25 mouse cellular contexts compared by ENCODE assay signal in the genomic region with DNA sequence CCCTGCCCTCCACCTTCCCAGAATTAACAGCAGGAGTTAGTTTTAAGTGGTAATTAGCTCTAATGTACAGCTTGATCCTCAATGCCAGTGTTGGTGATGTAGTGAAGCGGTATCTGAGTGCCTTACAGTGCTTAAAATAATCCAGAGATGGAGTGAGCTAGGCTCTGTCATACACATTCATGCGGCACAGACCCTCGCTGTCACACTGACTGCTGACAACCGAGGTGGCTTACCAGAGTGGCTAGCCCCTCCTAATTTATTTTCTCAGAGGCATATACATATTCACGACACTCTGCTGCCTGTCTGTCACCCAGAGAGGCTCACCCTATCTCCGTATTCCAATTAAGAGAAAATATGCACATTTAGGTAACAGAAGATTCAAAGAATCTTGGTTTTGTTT.
DNase-seq lines count a peak whose midpoint lies in the region; ATAC-seq and TF ChIP-seq lines count a peak whose summit lies in the region.
"Had no signal": no experiment of that assay in that cellular context is flagged by ENCODE, and none has a peak within 500 bp of the region (broad histone marks: within the 10 kb centered on the region; RNA-seq: fewer than 3 reads in every experiment).

No protein-coding gene starts in this region.

- no peaks in the 10 kb centered on the region for H3K9me3 ChIP-seq in hindbrain, embryonic 12.5 days (replicated peaks)
- H3K9me3 ChIP-seq in hindbrain, embryonic 14.5 days (ENCODE audit: control insufficient read depth, low read length), result no peaks in the 10 kb centered on the region
- no peaks in the 10 kb centered on the region for H3K9me3 ChIP-seq in midbrain, embryonic 13.5 days
- H3K9me3 ChIP-seq in lung, postnatal 0 days (ENCODE audit: low read length), result no peaks in the 10 kb centered on the region
- H3K9me3 ChIP-seq: neural tube, embryonic 13.5 days; stomach, embryonic 15.5 days had no signal

- no peaks in the 10 kb centered on the region for H3K36me3 ChIP-seq in hindbrain, embryonic 12.5 days
- no peaks in the 10 kb centered on the region for H3K36me3 ChIP-seq in hindbrain, embryonic 14.5 days (replicated peaks; ENCODE audit: control insufficient read depth, insufficient read depth)
- no peaks in the 10 kb centered on the region for H3K36me3 ChIP-seq in midbrain, embryonic 13.5 days
- no peaks in the 10 kb centered on the region for H3K36me3 ChIP-seq in lung, postnatal 0 days (ENCODE audit: insufficient read depth, low read length)
- H3K36me3 ChIP-seq: neural tube, embryonic 13.5 days; stomach, embryonic 15.5 days had no signal

- H3K9ac ChIP-seq in hindbrain, embryonic 12.5 days, result no peak overlapping the region
- H3K9ac ChIP-seq in hindbrain, embryonic 14.5 days, result no peak overlapping the region
- H3K9ac ChIP-seq in midbrain, embryonic 13.5 days (replicated peaks), result 0 out of 2 replicates have a peak overlapping the region, but pooled peaks have one; percentile 23
- H3K9ac ChIP-seq in lung, postnatal 0 days (replicated peaks; ENCODE audit: low read depth), result no peak overlapping the region
- H3K9ac ChIP-seq: liver, embryonic 14.5 days; neural tube, embryonic 13.5 days; stomach, embryonic 15.5 days had no signal

- no peaks in the 10 kb centered on the region for H3K27me3 ChIP-seq in hindbrain, embryonic 12.5 days
- no peaks in the 10 kb centered on the region for H3K27me3 ChIP-seq in hindbrain, embryonic 14.5 days (ENCODE audit: control insufficient read depth, insufficient read depth, low read length)
- H3K27me3 ChIP-seq in midbrain, embryonic 13.5 days, result no peaks in the 10 kb centered on the region
- H3K27me3 ChIP-seq in lung, postnatal 0 days (replicated peaks; ENCODE audit: insufficient read depth, low read length), result no peaks in the 10 kb centered on the region
- H3K27me3 ChIP-seq: neural tube, embryonic 13.5 days; stomach, embryonic 15.5 days had no signal

- no peak for TF ChIP-seq CTCF in lung, postnatal 0 days (IDR thresholded peaks at IDR 0.05)

- no peak for TF ChIP-seq EP300 in lung, postnatal 0 days (IDR thresholded peaks at IDR 0.05)

- no peak overlapping the region for H3K27ac ChIP-seq in hindbrain, embryonic 12.5 days
- no peak overlapping the region for H3K27ac ChIP-seq in hindbrain, embryonic 14.5 days
- H3K27ac ChIP-seq in midbrain, embryonic 13.5 days, result 0 out of 2 replicates have a peak overlapping the region, but pooled peaks have one; percentile 30
- no peak overlapping the region for H3K27ac ChIP-seq in lung, postnatal 0 days (ENCODE audit: low read length)
- H3K27ac ChIP-seq: liver, embryonic 14.5 days; neural tube, embryonic 13.5 days; stomach, embryonic 15.5 days had no signal

- no peak for DNase-seq in hindbrain, embryonic 14.5 days (ENCODE audit: low spot score)
- peak; percentile 18 for DNase-seq in right cerebral cortex, postnatal 4 days
- DNase-seq in right cerebral cortex, adult 18-20 months, result no peak
- DNase-seq in lung, postnatal 0 days (ENCODE audit: low spot score), result no peak
- DNase-seq in urinary bladder, adult 18-20 months (ENCODE audit: low spot score in 2 of 2), result no peak
- DNase-seq: adrenal gland, postnatal 25 days; cerebellum, adult 18-20 months; cerebellum, postnatal 10 days; gastrocnemius, postnatal 14 days; heart, adult 18-20 months; heart, postnatal 36 days; kidney, postnatal 14 days; liver; lung, adult 2 months; lung, postnatal 14 days had no signal

- no peak overlapping the region for H3K4me3 ChIP-seq in hindbrain, embryonic 12.5 days
- H3K4me3 ChIP-seq in hindbrain, embryonic 14.5 days (replicated peaks; ENCODE audit: low read length), result no peak overlapping the region
- H3K4me3 ChIP-seq in midbrain, embryonic 13.5 days (replicated peaks), result no peak overlapping the region
- no peak overlapping the region for H3K4me3 ChIP-seq in lung, postnatal 0 days (ENCODE audit: low read depth, low read length)
- H3K4me3 ChIP-seq: erythroblast, embryonic 14.5 days; myocyte; neural tube, embryonic 13.5 days; stomach, embryonic 15.5 days had no signal

- H3K4me1 ChIP-seq in hindbrain, embryonic 12.5 days, result peaks cover 7% of the 10 kb centered on the region; the same call in 1 of the 2 replicates
- peaks cover 14% of the 10 kb centered on the region; the same call in 1 of the 2 replicates for H3K4me1 ChIP-seq in hindbrain, embryonic 14.5 days (replicated peaks; ENCODE audit: control insufficient read depth, insufficient read depth, low read length)
- peaks cover 28% of the 10 kb centered on the region for H3K4me1 ChIP-seq in midbrain, embryonic 13.5 days (replicated peaks)
- no peaks in the 10 kb centered on the region for H3K4me1 ChIP-seq in lung, postnatal 0 days (ENCODE audit: insufficient read depth, low read depth, low read length)
- H3K4me1 ChIP-seq: stomach, embryonic 15.5 days had no signal

- H3K4me2 ChIP-seq in hindbrain, embryonic 12.5 days (replicated peaks), result no peak overlapping the region
- no peak overlapping the region for H3K4me2 ChIP-seq in hindbrain, embryonic 14.5 days (replicated peaks)
- 0 out of 2 replicates have a peak overlapping the region, but pooled peaks have one; percentile 35 for H3K4me2 ChIP-seq in midbrain, embryonic 13.5 days (replicated peaks)
- H3K4me2 ChIP-seq in lung, postnatal 0 days (replicated peaks; ENCODE audit: low read depth, low read length), result no peak overlapping the region
- H3K4me2 ChIP-seq: heart, embryonic 11.5 days; neural tube, embryonic 13.5 days; stomach, embryonic 15.5 days had no signal

- 56% methylated on average over 6 of the region's 6 CpGs for WGBS in hindbrain, embryonic 12.5 days
- 41% methylated on average over 6 of the region's 6 CpGs for WGBS in hindbrain, embryonic 14.5 days
- WGBS in midbrain, embryonic 13.5 days, result 38% methylated on average over 6 of the region's 6 CpGs
- 68% methylated on average over 6 of the region's 6 CpGs for WGBS in lung, postnatal 0 days

- ATAC-seq in hindbrain, embryonic 12.5 days (ENCODE audit: low FRiP score), result peak; percentile 52; the same call in 1 of the 2 replicates
- ATAC-seq in hindbrain, embryonic 14.5 days (ENCODE audit: low FRiP score), result no peak
- peak; percentile 78; the same call in 1 of the 2 replicates for ATAC-seq in midbrain, embryonic 13.5 days
- ATAC-seq in lung, postnatal 0 days, result no peak
- ATAC-seq: CD4-positive, CD25-positive, alpha-beta regulatory T cell, adult 4 months; intestine, postnatal 0 days had no signal

Comparison
In these comparisons a context has a peak if more than half of its experiments do, and no peak if none do; other contexts are left out.
1. ATAC-seq: peak in hindbrain, embryonic 12.5 days (single experiment) and midbrain, embryonic 13.5 days (single experiment); none in hindbrain, embryonic 14.5 days (single experiment) and lung, postnatal 0 days (single experiment).